Mouse (Mus musculus): Measurements from ENCODE around the gene Sirt2. TPM values are rescaled to one million over a fixed set of nuclear protein-coding genes. Genes with fewer than 3 reads are reported as not detected.
A peak's percentile ranks its signal among the peaks of the same experiment; 100 is the strongest.

The Sirt2 gene
- polyA plus RNA-seq, 1 experiment from 2014 or later, result 103 TPM

- ATAC-seq (peak; percentile 14), DNase-seq (ENCODE audit: low read depth, low spot score) (no peak)
- no peak for TF ChIP-seq CTCF (IDR thresholded peaks at IDR 0.05)
- CTCF ChIA-PET, result interaction anchor here (0.9 to 1.4 kb wide), 2 partner anchors 17 to 25 kb away, joined by 3 read pairs; no protein-coding TSS in a partner anchor
- in situ Hi-C loops (cut with MboI; ENCODE audit: low pct_unique_long_range_greater_than_20kb), result loop anchor here (10.0 kb wide), 1 partner anchor 1734 kb away; the partner anchor contains the start of genes Hspb6, Lin37 and Proser3
- no peaks in the 10 kb centered on the region for H3K27me3 ChIP-seq
- POLR2A ChIA-PET, result interaction anchor here (1.0 to 3.5 kb wide), 4 partner anchors 9 to 31 kb away, joined by 3 to 22 read pairs (median 4); no protein-coding TSS in a partner anchor
Observed at GRCm38 (mm10) chr7:28820358-28821260, 54.1 kb downstream of the Sirt2 start.

DNA sequence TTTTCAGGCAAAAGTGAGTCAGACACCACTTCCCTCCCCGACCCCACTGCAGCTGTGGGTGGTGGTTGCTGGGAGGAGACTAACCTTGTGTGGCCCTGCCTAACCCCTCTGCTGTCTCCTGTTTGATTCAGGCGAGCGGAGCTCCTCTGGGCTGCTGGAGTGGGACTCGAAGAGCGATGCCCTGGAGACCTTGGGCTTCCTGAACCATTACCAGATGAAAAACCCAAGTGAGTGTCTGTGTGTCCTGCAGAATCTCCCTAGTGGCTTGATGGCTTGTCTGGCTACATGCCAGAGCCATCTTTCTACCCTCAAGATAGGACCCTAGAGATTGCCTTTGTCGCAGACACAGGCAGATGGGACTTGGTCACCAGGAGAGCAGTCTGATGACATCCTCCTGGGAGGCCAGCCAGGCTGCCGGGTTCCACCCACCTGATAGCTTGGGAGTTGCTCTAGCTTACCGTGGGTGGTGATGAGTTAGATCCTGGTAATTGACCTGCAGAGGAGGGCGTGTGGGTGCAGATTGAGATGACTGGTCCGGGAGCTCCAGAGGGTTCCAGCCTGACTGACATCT lies 54.8 kb downstream of the Sirt2 start:
- TF ChIP-seq CTCF (IDR thresholded peaks at IDR 0.05), result no peak
- H3K27me3 ChIP-seq, result no peaks in the 10 kb centered on the region
- CTCF ChIA-PET, result interaction anchor here (1.4 kb wide), 1 partner anchor 18 kb away, joined by 3 read pairs; no protein-coding TSS in a partner anchor
- in situ Hi-C loops (cut with MboI; ENCODE audit: low pct_unique_long_range_greater_than_20kb), result loop anchor here (10.0 kb wide), 1 partner anchor 1733 kb away; the partner anchor contains the start of genes Hspb6, Lin37 and Proser3
- DNase-seq (ENCODE audit: low read depth, low spot score) (no peak), ATAC-seq (peak; percentile 36)
- POLR2A ChIA-PET, result interaction anchor here (1.0 to 3.5 kb wide), 3 partner anchors 10 to 31 kb away, joined by 3 to 22 read pairs (median 5); no protein-coding TSS in a partner anchor

DNA sequence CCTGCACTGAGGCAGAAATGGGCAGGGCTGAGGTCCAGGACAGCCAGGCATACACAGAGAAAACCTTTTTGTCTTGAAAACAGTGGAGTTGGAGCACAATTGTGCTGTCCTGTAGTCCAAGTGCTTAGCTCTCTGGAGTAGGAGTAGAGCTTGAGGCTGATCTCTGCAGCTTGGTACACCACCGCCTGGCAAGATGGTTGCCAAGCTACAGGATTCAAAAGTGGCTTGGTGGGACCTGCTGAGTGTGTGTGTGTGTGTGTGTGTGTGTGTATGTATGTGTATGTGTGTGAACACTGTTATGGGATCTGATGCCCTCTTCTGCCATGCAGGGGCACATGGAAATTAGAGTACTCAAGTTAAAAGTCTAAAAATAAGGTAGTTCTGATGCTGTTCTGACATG lies 56.0 kb downstream of the Sirt2 start:
- H3K27me3 ChIP-seq, result no peaks in the 10 kb centered on the region
- no peak for ATAC-seq
- no peak for DNase-seq (ENCODE audit: low read depth, low spot score)
- ChIA-PET CTCF (no interaction called here), POLR2A (no interaction called here)
- in situ Hi-C loops (cut with MboI; ENCODE audit: low pct_unique_long_range_greater_than_20kb), result loop anchor here (10.0 kb wide), 1 partner anchor 1732 kb away; the partner anchor contains the start of genes Hspb6, Lin37 and Proser3
- no peak for TF ChIP-seq CTCF (IDR thresholded peaks at IDR 0.05)

DNA sequence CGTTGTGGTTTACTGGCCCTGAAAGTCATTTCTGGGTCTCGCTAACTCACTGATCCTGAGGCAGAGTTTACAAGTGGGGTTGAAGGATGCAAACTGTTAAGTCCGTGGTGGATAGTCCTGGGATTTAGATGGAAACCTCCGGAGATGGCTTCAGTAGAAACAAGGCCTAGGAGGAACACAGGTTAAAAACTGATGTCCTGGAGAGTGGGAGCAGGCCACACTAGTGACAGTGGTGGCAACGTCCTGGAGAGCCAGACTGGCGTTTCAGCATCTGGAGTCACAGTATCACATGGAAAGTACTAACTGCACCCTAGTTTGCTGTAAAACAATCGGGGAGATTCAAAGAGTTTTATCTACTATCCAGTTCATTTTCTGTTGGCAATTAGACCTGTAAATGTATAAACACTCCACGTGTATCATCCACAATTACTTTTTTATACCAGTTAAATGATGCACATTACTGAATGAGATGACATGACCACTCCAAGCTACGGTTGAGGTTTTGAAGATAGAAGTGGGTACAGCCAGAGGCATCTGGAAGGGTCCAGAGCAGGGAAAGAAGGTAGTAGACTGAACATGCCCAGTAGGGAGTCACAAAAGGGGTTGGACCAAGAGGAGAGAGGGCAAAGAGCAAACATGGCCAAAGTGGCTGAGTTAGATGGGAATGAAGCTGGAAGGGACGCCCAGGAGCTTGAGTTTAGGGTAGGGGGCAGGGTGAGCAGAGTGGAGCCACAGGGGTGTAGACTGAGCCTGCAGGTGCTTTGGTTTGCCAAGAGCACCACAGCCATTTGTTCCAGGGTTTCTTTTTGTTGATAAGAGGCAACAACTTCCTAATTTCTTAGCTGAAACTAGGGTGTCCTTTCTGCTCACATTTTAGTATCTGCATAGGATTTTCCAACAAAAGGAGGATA lies 56.7 kb downstream of the Sirt2 start:
- ChIA-PET POLR2A (interaction anchor here (0.8 kb wide), 1 partner anchor 12 kb away, joined by 3 read pairs; no protein-coding TSS in a partner anchor), CTCF (no interaction called here)
- TF ChIP-seq CTCF (IDR thresholded peaks at IDR 0.05), result no peak
- H3K27me3 ChIP-seq, result no peaks in the 10 kb centered on the region
- ATAC-seq, result no peak
- DNase-seq (ENCODE audit: low read depth, low spot score), result no peak
- in situ Hi-C loops (cut with MboI; ENCODE audit: low pct_unique_long_range_greater_than_20kb), result loop anchor here (10.0 kb wide), 1 partner anchor 1732 kb away; the partner anchor contains the start of genes Hspb6, Lin37 and Proser3

GRCm38 (mm10) chr7:28823932-28824331 lies 57.4 kb downstream of the Sirt2 start:
- CTCF ChIA-PET, result no interaction called here
- in situ Hi-C loops (cut with MboI; ENCODE audit: low pct_unique_long_range_greater_than_20kb), result loop anchor here (10.0 kb wide), 1 partner anchor 1731 kb away; the partner anchor contains the start of genes Hspb6, Lin37 and Proser3
- ATAC-seq (no peak), DNase-seq (ENCODE audit: low read depth, low spot score) (no peak)
- H3K27me3 ChIP-seq, result no peaks in the 10 kb centered on the region
- POLR2A ChIA-PET, result interaction anchor here (0.8 kb wide), 1 partner anchor 13 kb away, joined by 3 read pairs; no protein-coding TSS in a partner anchor
- TF ChIP-seq CTCF (IDR thresholded peaks at IDR 0.05), result no peak

DNA sequence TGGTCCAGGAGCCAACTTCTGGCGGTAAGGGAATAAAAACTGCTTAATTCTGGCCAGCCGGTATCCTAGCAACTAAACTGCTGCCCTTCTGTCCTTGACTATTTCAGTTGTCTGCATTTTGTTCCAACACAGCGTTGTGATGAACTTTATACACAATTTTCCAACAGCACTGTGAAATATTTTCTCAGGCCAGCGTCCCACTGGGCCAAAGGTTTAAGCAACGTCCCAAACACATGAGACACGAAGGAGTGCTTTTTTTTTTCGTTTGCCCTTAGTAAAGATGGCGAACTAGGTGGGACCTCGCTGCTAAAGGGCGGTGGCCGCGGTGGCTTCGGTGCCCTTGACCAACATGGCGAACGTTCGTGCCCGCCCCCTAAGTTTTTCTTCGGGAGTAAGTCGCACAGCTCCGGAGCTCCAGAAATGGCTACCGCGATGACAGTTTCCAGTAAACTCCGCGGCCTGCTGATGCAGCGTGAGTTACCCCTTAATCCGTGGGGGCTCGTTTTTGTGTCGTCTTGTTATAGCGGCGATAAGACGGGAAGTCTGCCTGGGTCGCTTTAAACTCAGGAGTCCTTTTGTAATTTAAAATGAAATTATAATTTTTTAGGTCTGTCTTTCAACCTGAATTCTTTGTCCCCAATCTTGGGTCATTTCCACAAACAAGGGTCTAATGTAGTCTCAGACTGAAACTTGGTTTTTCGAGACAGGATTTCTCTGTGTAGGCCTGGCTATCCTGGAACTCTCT lies 58.6 kb downstream of the Sirt2 start, which contains the start of gene Ech1:
TSS of gene Ech1 (plus strand) at position 277 of the 745 bp plus-strand sequence.
- POLR2A ChIA-PET, result interaction anchor here (0.6 kb wide), 1 partner anchor 46 kb away, joined by 3 read pairs; no protein-coding TSS in a partner anchor
- no peak for TF ChIP-seq CTCF (IDR thresholded peaks at IDR 0.05)
- ATAC-seq (peak; percentile 41), DNase-seq (ENCODE audit: low read depth, low spot score) (no peak)
- CTCF ChIA-PET, result interaction anchor here (1.4 to 3.6 kb wide), 2 partner anchors 15 to 43 kb away, joined by 4 to 11 read pairs; no protein-coding TSS in a partner anchor
- in situ Hi-C loops (cut with MboI; ENCODE audit: low pct_unique_long_range_greater_than_20kb), result loop anchor here (5.0 to 10.0 kb wide), 2 partner anchors 42 to 1730 kb away; partner anchors contain the start of genes Hspb6, Lin37 and Proser3
- H3K27me3 ChIP-seq, result no peaks in the 10 kb centered on the region

DNA sequence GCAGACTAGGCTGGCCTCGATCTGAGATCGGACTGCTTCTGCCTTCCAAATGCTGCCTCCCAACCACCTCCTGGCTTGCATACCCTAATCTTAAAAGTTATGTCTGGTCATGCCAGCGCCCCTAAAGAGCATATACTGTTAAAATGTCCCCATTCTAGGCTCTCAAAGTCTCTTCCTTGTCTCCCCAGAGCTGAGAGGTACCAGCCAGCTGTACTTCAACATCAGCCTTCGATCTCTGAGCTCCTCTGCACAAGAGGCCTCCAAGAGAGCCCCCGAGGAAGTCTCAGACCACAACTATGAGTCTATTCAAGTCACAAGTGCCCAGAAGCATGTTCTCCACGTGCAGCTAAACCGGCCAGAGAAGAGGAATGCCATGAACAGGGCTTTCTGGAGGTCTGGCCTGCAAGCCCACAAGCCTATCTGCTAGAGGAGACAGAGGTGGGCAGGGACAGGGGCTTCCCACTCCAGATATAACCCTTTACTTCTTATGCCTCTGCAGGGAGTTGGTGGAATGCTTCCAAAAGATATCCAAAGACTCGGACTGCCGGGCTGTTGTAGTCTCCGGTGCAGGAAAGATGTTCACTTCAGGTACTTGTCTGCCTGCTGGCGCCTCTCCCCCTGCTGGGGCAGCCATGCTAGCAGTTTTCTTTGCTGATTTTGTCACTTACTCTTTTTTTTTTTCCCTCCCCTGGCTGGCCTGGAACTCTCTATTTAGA lies 59.3 kb downstream of the Sirt2 start:
- DNase-seq (ENCODE audit: low read depth, low spot score), result no peak
- TF ChIP-seq CTCF (IDR thresholded peaks at IDR 0.05), result no peak
- ATAC-seq, result no peak
- in situ Hi-C loops (cut with MboI; ENCODE audit: low pct_unique_long_range_greater_than_20kb), result loop anchor here (5.0 to 10.0 kb wide), 2 partner anchors 41 to 1729 kb away; partner anchors contain the start of genes Hspb6, Lin37 and Proser3
- POLR2A ChIA-PET, result no interaction called here
- H3K27me3 ChIP-seq, result no peaks in the 10 kb centered on the region
- CTCF ChIA-PET, result interaction anchor here (1.4 to 3.6 kb wide), 2 partner anchors 16 to 42 kb away, joined by 4 to 11 read pairs; no protein-coding TSS in a partner anchor

DNA sequence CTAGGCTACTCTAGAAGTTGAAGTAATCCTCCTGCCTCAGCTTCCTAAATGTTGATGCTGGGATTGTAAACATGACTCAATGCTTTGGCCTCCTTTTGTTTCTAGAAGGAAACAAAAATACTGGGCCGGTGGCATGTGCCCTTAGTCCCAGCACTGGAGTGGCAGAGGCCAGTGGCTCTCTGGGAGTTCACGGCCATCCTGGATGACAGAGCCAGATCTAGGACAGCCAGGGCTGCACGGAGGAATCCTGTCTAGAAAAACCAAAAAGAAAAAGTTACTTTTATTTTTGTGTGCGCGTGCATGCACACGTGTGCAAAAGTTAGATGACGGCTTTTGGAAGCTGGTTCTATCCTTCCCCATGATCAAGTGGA lies 59.9 kb downstream of the Sirt2 start:
- ATAC-seq (no peak), DNase-seq (ENCODE audit: low read depth, low spot score) (no peak)
- POLR2A ChIA-PET, result no interaction called here
- in situ Hi-C loops (cut with MboI; ENCODE audit: low pct_unique_long_range_greater_than_20kb), result loop anchor here (5.0 to 10.0 kb wide), 2 partner anchors 41 to 1728 kb away; partner anchors contain the start of genes Hspb6, Lin37 and Proser3
- TF ChIP-seq CTCF (IDR thresholded peaks at IDR 0.05), result no peak
- no peaks in the 10 kb centered on the region for H3K27me3 ChIP-seq
- CTCF ChIA-PET, result interaction anchor here (1.0 to 3.6 kb wide), 2 partner anchors 15 to 42 kb away, joined by 3 to 11 read pairs; no protein-coding TSS in a partner anchor

Data from Patski (cell line).